Mouse (Mus musculus) mature B cell (primary cell): Measurements from ENCODE around the gene Olfr835.

Experiments used
- in situ Hi-C: fragments of 300-500 bp; cut with MboI; formaldehyde crosslinking; loops from 2 replicates; pipeline ENCODE4 v1.14.3; 2019

Gene Olfr835

DNA sequence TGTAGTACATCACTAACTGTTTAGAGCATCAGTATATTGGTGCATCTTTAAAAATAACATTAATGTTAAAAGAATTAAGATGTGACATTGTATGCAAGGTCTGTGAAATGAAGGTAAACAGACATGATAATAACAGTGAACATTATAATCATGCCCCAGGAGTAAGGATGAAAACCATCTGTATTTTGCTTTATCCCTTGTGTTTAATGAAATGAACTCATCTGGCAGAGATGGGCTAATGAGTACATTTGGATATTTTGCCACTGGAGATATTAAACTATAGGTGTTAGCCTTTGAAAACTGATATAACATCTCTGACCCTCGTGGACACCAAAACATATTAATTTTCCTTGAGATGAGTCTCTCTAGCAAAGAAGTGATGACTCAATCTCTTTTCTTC is at the start of gene Olfr835:
Olfr835 (plus strand) TSS at position 301 of the 400 bp plus-strand sequence.
- in situ Hi-C loops = no loop called here

DNA sequence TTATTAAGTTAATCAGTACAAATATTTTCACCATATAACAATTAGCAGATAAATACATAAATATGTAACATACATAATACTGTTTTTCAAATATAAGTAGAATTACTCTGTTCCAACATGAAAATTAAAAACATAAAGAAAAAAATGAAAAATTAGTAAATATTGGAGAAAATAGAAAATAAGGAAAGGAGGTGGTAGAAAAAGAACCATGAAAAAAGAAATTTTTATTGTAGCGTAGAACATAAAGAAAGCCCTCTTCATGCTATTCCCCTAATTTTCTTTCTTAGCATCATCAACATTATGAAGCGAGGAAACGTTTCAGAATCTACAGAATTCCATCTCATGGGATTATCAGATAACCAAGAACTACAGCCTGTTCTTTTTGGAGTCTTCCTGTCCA is 44.8 kb upstream of the Olfr835 start, which contains the start of gene Olfr834:
Olfr834 (plus strand) TSS at position 301 of the 400 bp plus-strand sequence.
- in situ Hi-C loops = no loop called here

DNA sequence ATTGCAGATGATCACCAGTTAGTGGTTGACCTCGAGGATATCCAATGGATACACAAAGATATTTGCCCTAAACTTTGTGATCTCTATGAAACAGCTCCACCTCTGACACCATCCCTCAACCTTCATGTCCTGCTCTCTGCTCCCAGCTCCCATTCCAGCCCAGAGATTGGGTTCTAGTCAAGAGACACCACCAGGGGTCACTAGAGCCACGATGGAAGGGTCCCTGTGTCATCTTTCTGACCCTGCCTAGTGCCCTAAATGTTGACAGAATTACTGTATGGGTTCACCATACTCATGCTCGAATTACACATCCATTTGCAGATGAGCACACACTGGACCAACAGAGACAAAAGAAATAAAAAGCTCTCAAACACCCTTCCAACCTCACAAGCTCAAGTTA is 52.5 kb downstream of the Olfr835 start:
- in situ Hi-C loops = no loop called here
